Mouse (Mus musculus): Measurements from ENCODE around the gene Htr2a. TPM values are rescaled to one million over a fixed set of nuclear protein-coding genes. Genes with fewer than 3 reads are reported as not detected.

Htr2a gene
- total and polyA plus RNA-seq, 3 experiments = 0.04 TPM; not detected in 2

- peaks cover 17 to 34% of the 10 kb centered on the region in 2 experiments for H3K36me3 ChIP-seq (replicated peaks in 1 of 2; ENCODE audit: control insufficient read depth in 1 of 2, insufficient read depth in 1 of 2, low read length in 1 of 2)
- peak overlapping the region; percentile 94 for H3K4me2 ChIP-seq (ENCODE audit: insufficient read depth, low read depth, poor library complexity, severe bottlenecking)
- no peaks in the 10 kb centered on the region for H3K9me3 ChIP-seq (replicated peaks; ENCODE audit: low read length)
- H3K9ac ChIP-seq (ENCODE audit: insufficient read depth, low read depth) = peak overlapping the region; percentile 62
- no peak overlapping the region for H3K27ac ChIP-seq (ENCODE audit: insufficient read depth, low read depth)
- in situ Hi-C loops (cut with MboI; ENCODE audit: low pct_ligation_motif_present, low pct_unique_long_range_greater_than_20kb, low sequenced_read_pairs) = no loop called here
- DNase-seq (ENCODE audit: extremely low read depth) = no peak
- H3K4me1 ChIP-seq (ENCODE audit: control insufficient read depth in 1 of 2, insufficient read depth in 2 of 2) = peaks cover 5 to 27% of the 10 kb centered on the region in 2 experiments
- dilution Hi-C loops (cut with MboI; ENCODE audit: extremely low pct_ligation_motif_present, extremely low pct_unique_long_range_greater_than_20kb, low sequenced_read_pairs) = no loop called here
- H3K27me3 ChIP-seq (replicated peaks) = no peaks in the 10 kb centered on the region
- peak overlapping the region in 1 of 3 experiments; percentile 96 for H3K4me3 ChIP-seq (replicated peaks in 1 of 3; ENCODE audit: low read depth in 2 of 3, low read length in 2 of 3, poor library complexity in 1 of 3)
- peaks cover 21% of the 10 kb centered on the region for H3K79me2 ChIP-seq (replicated peaks; ENCODE audit: control insufficient read depth, extremely low read depth, insufficient read depth, poor library complexity, severe bottlenecking)
- TF ChIP-seq MEF2A (IDR thresholded peaks at IDR 0.05; ENCODE audit: borderline replicate concordance, low read depth, low read length) (no peak), ZKSCAN1 (IDR thresholded peaks at IDR 0.05; ENCODE audit: borderline replicate concordance, low read depth, low read length) (no peak), RAD21 (IDR thresholded peaks at IDR 0.05; ENCODE audit: low read depth, low read length) (no peak), HCFC1 (IDR thresholded peaks at IDR 0.05; ENCODE audit: low read depth, low read length) (no peak), TCF12 (IDR thresholded peaks at IDR 0.05; ENCODE audit: low read depth, low read length) (no peak), SIN3A (IDR thresholded peaks at IDR 0.05; ENCODE audit: low read length) (no peak), TBP (conservative IDR thresholded peaks at IDR 0.05; ENCODE audit: low read depth, low read length) (no peak), JUN (IDR thresholded peaks at IDR 0.05; ENCODE audit: insufficient read depth, low read depth, low read length) (no peak), KAT2A (IDR thresholded peaks at IDR 0.05; ENCODE audit: insufficient replicate concordance, low read length) (no peak), CHD1 (IDR thresholded peaks at IDR 0.05; ENCODE audit: low read depth, low read length) (no peak), JUND (conservative IDR thresholded peaks at IDR 0.05; ENCODE audit: low read depth, low read length) (no peak), USF1 (IDR thresholded peaks at IDR 0.05; ENCODE audit: low read depth, low read length) (no peak), RCOR1 (conservative IDR thresholded peaks at IDR 0.05; ENCODE audit: low read depth, low read length) (no peak), EP300 (IDR thresholded peaks at IDR 0.05; ENCODE audit: low read length) (no peak)
These were observed 92.8 kb downstream of the Htr2a start for GRCm38 (mm10) chr14:74733397-74733796.

GRCm38 (mm10) chr14:74735471-74735870, 94.8 kb downstream of the Htr2a start:
- Histone ChIP-seq H3K9me3 (replicated peaks; ENCODE audit: low read length) (no peaks in the 10 kb centered on the region), H3K36me3 (replicated peaks in 1 of 2; ENCODE audit: control insufficient read depth in 1 of 2, insufficient read depth in 1 of 2, low read length in 1 of 2) (peaks cover 35 to 55% of the 10 kb centered on the region in 2 experiments), H3K79me2 (replicated peaks; ENCODE audit: control insufficient read depth, extremely low read depth, insufficient read depth, poor library complexity, severe bottlenecking) (peaks cover 21% of the 10 kb centered on the region), H3K4me2 (ENCODE audit: insufficient read depth, low read depth, poor library complexity, severe bottlenecking) (no peak overlapping the region), H3K4me1 (ENCODE audit: control insufficient read depth in 1 of 2, insufficient read depth in 2 of 2) (peaks cover 5 to 27% of the 10 kb centered on the region in 2 experiments), H3K9ac (ENCODE audit: insufficient read depth, low read depth) (no peak overlapping the region), H3K27me3 (replicated peaks) (no peaks in the 10 kb centered on the region), H3K27ac (ENCODE audit: insufficient read depth, low read depth) (no peak overlapping the region), H3K4me3 (replicated peaks in 1 of 3; ENCODE audit: low read depth in 2 of 3, low read length in 2 of 3, poor library complexity in 1 of 3) (no peak overlapping the region)
- dilution Hi-C loops (cut with MboI; ENCODE audit: extremely low pct_ligation_motif_present, extremely low pct_unique_long_range_greater_than_20kb, low sequenced_read_pairs) = no loop called here
- no peak for TF ChIP-seq SIN3A (IDR thresholded peaks at IDR 0.05; ENCODE audit: low read length)
- no peak for TF ChIP-seq JUN (IDR thresholded peaks at IDR 0.05; ENCODE audit: insufficient read depth, low read depth, low read length)
- TF ChIP-seq E2F4 (IDR thresholded peaks at IDR 0.05; ENCODE audit: insufficient replicate concordance, low read depth, low read length) = no peak
- TF ChIP-seq SMC3 (IDR thresholded peaks at IDR 0.05; ENCODE audit: low read depth, low read length) = no peak
- TF ChIP-seq CHD2 (IDR thresholded peaks at IDR 0.05; ENCODE audit: low read length) = no peak
- no peak for TF ChIP-seq MYC (IDR thresholded peaks at IDR 0.05; ENCODE audit: low read depth, low read length)
- no peak for TF ChIP-seq CHD1 (IDR thresholded peaks at IDR 0.05; ENCODE audit: low read depth, low read length)
- no peak for TF ChIP-seq RCOR1 (conservative IDR thresholded peaks at IDR 0.05; ENCODE audit: low read depth, low read length)
- TF ChIP-seq JUND (conservative IDR thresholded peaks at IDR 0.05; ENCODE audit: low read depth, low read length) = no peak
- TF ChIP-seq BHLHE40 (IDR thresholded peaks at IDR 0.05; ENCODE audit: low read depth, low read length) = no peak
- TF ChIP-seq ZC3H11A (IDR thresholded peaks at IDR 0.05; ENCODE audit: low read depth, low read length) = no peak
- no peak for TF ChIP-seq MAZ (IDR thresholded peaks at IDR 0.05; ENCODE audit: low read depth, low read length)
- TF ChIP-seq ZKSCAN1 (IDR thresholded peaks at IDR 0.05; ENCODE audit: borderline replicate concordance, low read depth, low read length) = no peak
- no peak for TF ChIP-seq USF2 (conservative IDR thresholded peaks at IDR 0.05; ENCODE audit: low read depth, low read length)
- TF ChIP-seq RAD21 (IDR thresholded peaks at IDR 0.05; ENCODE audit: low read depth, low read length) = no peak
- DNase-seq (ENCODE audit: extremely low read depth) = no peak
- in situ Hi-C loops (cut with MboI; ENCODE audit: low pct_ligation_motif_present, low pct_unique_long_range_greater_than_20kb, low sequenced_read_pairs) = no loop called here
